Mouse (Mus musculus) large intestine, adult 2 months (tissue): ENCODE results near the gene Itga3. TPM values are rescaled to one million over a fixed set of nuclear protein-coding genes. Genes with fewer than 3 reads are reported as not detected.

Source experiments
- polyA plus RNA-seq: library from polyadenylated mRNA; depleted of rRNA; stranded (reverse); fragments of >200 nt; gene quantifications from 2 replicates; pipeline ENCODE4 v1.2.3, GENCODE M21; 2012; rRNA removed

Gene Itga3
- polyA plus RNA-seq, 1 experiment: 59.9 TPM

Other genes starting within 250 kb of the Itga3 start
- gene Col1a1, start 140.6 kb downstream of the Itga3 start, polyA plus RNA-seq: 39.6 and 45.7 TPM in 2 replicates
- gene Hils1, start 109.2 kb downstream of the Itga3 start, polyA plus RNA-seq: not detected in 2 replicates
- 4.7 and 7.2 TPM in 2 replicates for gene Sgca, start 100.5 kb downstream of the Itga3 start, polyA plus RNA-seq
- 18.9 and 20.0 TPM in 2 replicates for gene Ppp1r9b, start 85.8 kb downstream of the Itga3 start, polyA plus RNA-seq
- 2.2 and 2.4 TPM in 2 replicates for gene Samd14, start 66.9 kb downstream of the Itga3 start, polyA plus RNA-seq
- 47.3 and 81.2 TPM in 2 replicates for gene Pdk2, start 35.4 kb downstream of the Itga3 start, polyA plus RNA-seq
- gene Dlx3, start 43.3 kb upstream of the Itga3 start, polyA plus RNA-seq: 0.10 and 0.14 TPM in 2 replicates
- 0.08 TPM in 1 of 2 replicates, not detected in the other for gene Dlx4, start 69.5 kb upstream of the Itga3 start, polyA plus RNA-seq
- gene Tac4, start 184.7 kb upstream of the Itga3 start, polyA plus RNA-seq: 0.06 and 0.08 TPM in 2 replicates
- gene Kat7, start 233.4 kb upstream of the Itga3 start, polyA plus RNA-seq: 33.6 and 36.6 TPM in 2 replicates